In genomic region chr4:115980676-115981075, GRCm38 (mm10) we compare ENCODE assay signal across 9 mouse cellular contexts. TPM values are rescaled to one million over a fixed set of nuclear protein-coding genes. Genes with fewer than 3 reads are reported as not detected.
DNase-seq lines count a peak whose midpoint lies in the region; ATAC-seq and TF ChIP-seq lines count a peak whose summit lies in the region.
"Had no signal": no experiment of that assay in that cellular context is flagged by ENCODE, and none has a peak within 500 bp of the region (broad histone marks: within the 10 kb centered on the region; RNA-seq: fewer than 3 reads in every experiment).

No protein-coding gene starts in this region.

- intact Hi-C loops in heart, postnatal 10 days (cut with DNase I), result loop anchor here (1.0 to 2.0 kb wide), 2 partner anchors 77 to 250 kb away; no protein-coding TSS in a partner anchor

- no peak overlapping the region for H3K4me3 ChIP-seq in E14TG2a.4 (replicated peaks; ENCODE audit: low read length)
- H3K4me3 ChIP-seq: limb, embryonic 13.5 days had no signal

- H3K9me3 ChIP-seq in E14TG2a.4 (ENCODE audit: low read length), result peaks cover 16% of the 10 kb centered on the region
- H3K9me3 ChIP-seq: limb, embryonic 13.5 days had no signal

- DNase-seq in heart, postnatal 10 days, result peak; percentile 75 to 85
- peak; percentile 75 for DNase-seq in layer of hippocampus, adult 9-10 months (ENCODE audit: low spot score)
- DNase-seq in lung, postnatal 25 days (ENCODE audit: low spot score), result peak; percentile 72
- peak; percentile 92 for DNase-seq in retina, postnatal 1 day

- H3K4me1 ChIP-seq in E14TG2a.4 (replicated peaks; ENCODE audit: low read depth, low read length), result peaks cover 40% of the 10 kb centered on the region

- peak; percentile 56 for TF ChIP-seq CTCF in E14TG2a.4 (conservative IDR thresholded peaks at IDR 0.05; ENCODE audit: low read length)

- peaks cover 70% of the 10 kb centered on the region for H3K27me3 ChIP-seq in E14TG2a.4 (ENCODE audit: insufficient read depth, low read length)

- no peaks in the 10 kb centered on the region for H3K36me3 ChIP-seq in E14TG2a.4 (ENCODE audit: insufficient read depth, low read length)
- H3K36me3 ChIP-seq: limb, embryonic 13.5 days had no signal

- ATAC-seq in activated CD4-positive, CD25-positive, alpha-beta regulatory T cell, adult 4 months, result peak; percentile 65
- peak; percentile 87 for ATAC-seq in common myeloid progenitor, adult 5-6 weeks (replicated peaks; ENCODE audit: low read depth, poor library complexity, severe bottlenecking)
- no peak for ATAC-seq in erythroid progenitor cell, adult 5-6 weeks (replicated peaks; ENCODE audit: low FRiP score, poor library complexity, severe bottlenecking)

RNA-seq across cellular contexts. Expression of gene Faah, which starts 37.0 kb away (rescaled TPM):
- 10 to 100 TPM; 35.9 to 43.4 TPM for polyA plus RNA-seq in activated CD4-positive, CD25-positive, alpha-beta regulatory T cell, adult 4 months (2017; shearing (Covaris generic))
- 2.2 and 3.4 TPM in 2 replicates for total RNA-seq in common myeloid progenitor, adult 5-6 weeks (2017)
- under 1 TPM; 0.60 to 0.94 TPM for total RNA-seq in heart, postnatal 10 days (2021)
- 0.84 TPM in 1 of 2 replicates, not detected in the other for total RNA-seq in erythroid progenitor cell, adult 5-6 weeks (2015; ENCODE audit: low replicate concordance)
- 0.64 TPM in 1 of 2 replicates, not detected in the other for total RNA-seq in erythroid progenitor cell, adult 5-6 weeks (2017; ENCODE audit: low replicate concordance)

RNA-seq across cellular contexts. Expression of gene Dmbx1, which starts 41.0 kb away (rescaled TPM):
- not detected for polyA plus RNA-seq in activated CD4-positive, CD25-positive, alpha-beta regulatory T cell, adult 4 months (2017; shearing (Covaris generic))
- not detected in 2 replicates for total RNA-seq in common myeloid progenitor, adult 5-6 weeks (2017)
- total RNA-seq in heart, postnatal 10 days (2021), result not detected
- total RNA-seq in erythroid progenitor cell, adult 5-6 weeks (2015; ENCODE audit: low replicate concordance), result not detected in 2 replicates
- not detected in 2 replicates for total RNA-seq in erythroid progenitor cell, adult 5-6 weeks (2017; ENCODE audit: low replicate concordance)
- polyA plus RNA-seq: limb, embryonic 13.5 days had no signal
